Comparison of ENCODE assay signal across 21 mouse cellular contexts in genomic region chr17:8504381-8504780, GRCm38 (mm10). TPM values are rescaled to one million over a fixed set of nuclear protein-coding genes. Genes with fewer than 3 reads are reported as not detected.
DNase-seq lines count a peak whose midpoint lies in the region; ATAC-seq and TF ChIP-seq lines count a peak whose summit lies in the region.
"Had no signal": no experiment of that assay in that cellular context is flagged by ENCODE, and none has a peak within 500 bp of the region (broad histone marks: within the 10 kb centered on the region; RNA-seq: fewer than 3 reads in every experiment).

No protein-coding gene starts in this region.

- TF ChIP-seq POLR2A in cerebellum, adult 2 months (IDR thresholded peaks at IDR 0.05; ENCODE audit: borderline replicate concordance, insufficient read depth, low read length): no peak

- peaks cover 28% of the 10 kb centered on the region for H3K4me1 ChIP-seq in cerebellum, adult 2 months (ENCODE audit: control insufficient read depth, insufficient read depth, low read length)
- peaks cover 37% of the 10 kb centered on the region for H3K4me1 ChIP-seq in hindbrain, embryonic 13.5 days (replicated peaks)

- no peak overlapping the region for H3K4me2 ChIP-seq in hindbrain, embryonic 13.5 days
- H3K4me2 ChIP-seq: embryonic facial prominence, embryonic 12.5 days; forebrain, embryonic 13.5 days; forebrain, embryonic 15.5 days had no signal

- no peak for TF ChIP-seq CTCF in cerebellum, adult 2 months (IDR thresholded peaks at IDR 0.05; ENCODE audit: borderline replicate concordance, insufficient read depth, low read depth, low read length)

- H3K27me3 ChIP-seq in cerebellum, adult 2 months (ENCODE audit: control insufficient read depth, insufficient read depth, low read length): no peaks in the 10 kb centered on the region
- peaks cover 41% of the 10 kb centered on the region for H3K27me3 ChIP-seq in hindbrain, embryonic 13.5 days
- H3K27me3 ChIP-seq: embryonic facial prominence, embryonic 12.5 days; forebrain, embryonic 15.5 days had no signal

- no peaks in the 10 kb centered on the region for H3K36me3 ChIP-seq in hindbrain, embryonic 13.5 days
- H3K36me3 ChIP-seq: embryonic facial prominence, embryonic 10.5 days; embryonic facial prominence, embryonic 12.5 days; forebrain, embryonic 15.5 days had no signal

- no peak overlapping the region for H3K27ac ChIP-seq in cerebellum, adult 2 months (ENCODE audit: insufficient read depth, low read length)
- no peak overlapping the region for H3K27ac ChIP-seq in hindbrain, embryonic 13.5 days
- H3K27ac ChIP-seq: embryonic facial prominence, embryonic 10.5 days; embryonic facial prominence, embryonic 12.5 days; forebrain, embryonic 13.5 days; forebrain, embryonic 15.5 days had no signal

- no peak overlapping the region for H3K9ac ChIP-seq in hindbrain, embryonic 13.5 days
- H3K9ac ChIP-seq: embryonic facial prominence, embryonic 12.5 days; forebrain, embryonic 13.5 days; forebrain, embryonic 15.5 days; forebrain, postnatal 0 days had no signal

- 83% methylated on average over 3 of the region's 3 CpGs for WGBS in cerebellum, adult 2 months
- 90% methylated on average over 3 of the region's 3 CpGs for WGBS in hindbrain, embryonic 13.5 days

- H3K9me3 ChIP-seq in hindbrain, embryonic 13.5 days: no peaks in the 10 kb centered on the region
- H3K9me3 ChIP-seq: embryonic facial prominence, embryonic 10.5 days; embryonic facial prominence, embryonic 12.5 days; forebrain, embryonic 13.5 days; forebrain, embryonic 15.5 days had no signal

- peak; percentile 34 for DNase-seq in cerebellum, adult 9-11 months
- no peak for DNase-seq in cerebellum, adult 2 months
- DNase-seq in 416B (ENCODE audit: low read depth): peak; percentile 12
- DNase-seq in thymus, postnatal 10 days (ENCODE audit: low spot score in 2 of 2): no peak
- DNase-seq: adrenal gland, adult 8-10 months; adrenal gland, postnatal 14 days; adrenal gland, postnatal 36 days; cerebellum, adult 8-10 months; cerebellum, postnatal 10 days; cerebellum, postnatal 25 days; forebrain, postnatal 0 days had no signal

- no peak overlapping the region for H3K4me3 ChIP-seq in cerebellum, adult 2 months (replicated peaks; ENCODE audit: insufficient read depth, low read depth, low read length)
- no peak overlapping the region for H3K4me3 ChIP-seq in hindbrain, embryonic 13.5 days
- H3K4me3 ChIP-seq: embryonic facial prominence, embryonic 10.5 days; embryonic facial prominence, embryonic 12.5 days; forebrain, embryonic 13.5 days; forebrain, embryonic 15.5 days had no signal

- ATAC-seq in granulocyte monocyte progenitor cell, adult 5-6 weeks (replicated peaks; ENCODE audit: poor library complexity, severe bottlenecking): peak; percentile 58
- peak; percentile 35; the same call in 1 of the 2 replicates for ATAC-seq in megakaryocyte progenitor cell, adult 5-6 weeks (replicated peaks; ENCODE audit: poor library complexity)
- no peak for ATAC-seq in megakaryocyte-erythroid progenitor cell, adult 5-6 weeks (replicated peaks; ENCODE audit: low FRiP score, low TSS enrichment, poor library complexity, severe bottlenecking)
- no peak for ATAC-seq in hindbrain, embryonic 13.5 days (ENCODE audit: low FRiP score)
- ATAC-seq: activated CD4-positive, CD25-positive, alpha-beta regulatory T cell, adult 4 months; forebrain, embryonic 13.5 days; forebrain, embryonic 15.5 days; forebrain, postnatal 0 days; Patski had no signal

RNA-seq across cellular contexts. Expression of gene Pde10a, which starts 20.8 kb away (rescaled TPM):
- 31.9 and 40.9 TPM in 2 replicates for polyA plus RNA-seq in cerebellum, adult 2 months (2012; rRNA removed)
- total RNA-seq in granulocyte monocyte progenitor cell, adult 5-6 weeks (2014; fragmentation: Nextera tagmentation): not detected in 2 replicates
- 0.36 and 0.69 TPM in 2 replicates for total RNA-seq in granulocyte monocyte progenitor cell, adult 5-6 weeks (2017)
- 0.10 TPM in 1 of 2 replicates, not detected in the other for total RNA-seq in megakaryocyte progenitor cell, adult 5-6 weeks (2015)
- total RNA-seq in megakaryocyte progenitor cell, adult 5-6 weeks (2017): 0.04 TPM in 1 of 2 replicates, not detected in the other
- 0.67 and 1.7 TPM in 2 replicates for total RNA-seq in megakaryocyte-erythroid progenitor cell, adult 5-6 weeks (2014; fragmentation: Nextera tagmentation)
- total RNA-seq in megakaryocyte-erythroid progenitor cell, adult 5-6 weeks (2017): 2.7 and 7.8 TPM in 2 replicates
- polyA plus RNA-seq in hindbrain, embryonic 13.5 days (2015; fragmentation: Nextera tagmentation; extraction: Ambion mirVana): 12.5 and 14.5 TPM in 2 replicates
- polyA plus RNA-seq: activated CD4-positive, CD25-positive, alpha-beta regulatory T cell, adult 4 months had no signal

Comparison
In these comparisons a context has a peak if more than half of its experiments do, and no peak if none do; other contexts are left out.
1. DNase-seq: peak in cerebellum, adult 9-11 months (single experiment) and 416B (single experiment); none in cerebellum, adult 2 months (0 of 2) and thymus, postnatal 10 days (0 of 2).
2. ATAC-seq: peak in granulocyte monocyte progenitor cell, adult 5-6 weeks (single experiment) and megakaryocyte progenitor cell, adult 5-6 weeks (single experiment); none in megakaryocyte-erythroid progenitor cell, adult 5-6 weeks (single experiment) and hindbrain, embryonic 13.5 days (single experiment).